Mouse (Mus musculus): ENCODE data around the gene Immt.
"Not testable (repeated sequence)": the region's sequence is repeated elsewhere in the genome, so short reads cannot be mapped to it uniquely, and the experiment has no call there.

Gene Immt

GRCm38 (mm10) chr6:71867751-71868150, 36.6 kb downstream of the Immt start:
- DNase-seq, result no peak

GRCm38 (mm10) chr6:71868809-71869208, 37.7 kb downstream of the Immt start:
- DNase-seq, result peak; percentile 28 to 39

GRCm38 (mm10) chr6:71871396-71871795, 40.3 kb downstream of the Immt start:
- no peak for DNase-seq

GRCm38 (mm10) chr6:71877965-71878760, 47.0 kb downstream of the Immt start:
- DNase-seq, result no peak

GRCm38 (mm10) chr6:71893263-71893662, 62.1 kb downstream of the Immt start:
- no peak for DNase-seq

- no peak for DNase-seq
Measured at GRCm38 (mm10) chr6:71907702-71908235, 76.6 kb downstream of the Immt start.

- peak; percentile 96 for DNase-seq
Measured at GRCm38 (mm10) chr6:71908481-71909381, 77.6 kb downstream of the Immt start, which contains the start of the genes Ptcd3 and Polr1a. Ptcd3 (minus strand) TSS chr6:71908750. Polr1a (plus strand) TSS chr6:71909053.

- no peak for DNase-seq
Measured at GRCm38 (mm10) chr6:71909384-71909783, 78.3 kb downstream of the Immt start.

GRCm38 (mm10) chr6:71909840-71910239, 78.7 kb downstream of the Immt start:
- DNase-seq, result peak; percentile 46 to 50

GRCm38 (mm10) chr6:71911686-71912450, 80.7 kb downstream of the Immt start:
- no peak for DNase-seq

- DNase-seq, result no peak
Measured at GRCm38 (mm10) chr6:71920752-71921151, 89.6 kb downstream of the Immt start.

GRCm38 (mm10) chr6:71925233-71925632, 94.1 kb downstream of the Immt start:
- DNase-seq, result not testable (repeated sequence)

All from B cell, adult 2 months (primary cell).